Mouse (Mus musculus) forebrain, embryonic 10.5 days (tissue): Measurements from ENCODE around the gene Orai1. TPM values are rescaled to one million over a fixed set of nuclear protein-coding genes. Genes with fewer than 3 reads are reported as not detected.
A peak's percentile ranks its signal among the peaks of the same experiment; 100 is the strongest.

Experiments used
- DNase-seq: peaks from one replicate; pipeline ENCODE4 v3.0.0-alpha.2; 2017; ENCODE audit warnings: low spot score; ENCODE audit errors: extremely low spot score
- H3K27ac ChIP-seq: fragments of 300-500 bp; sonication (generic); 2 replicates; pipeline ENCODE4 v1.5.1; 2016; ENCODE audit warnings: mild to moderate bottlenecking
- H3K27me3 ChIP-seq: fragments of 300-500 bp; sonication (generic); 2 replicates; pipeline ENCODE4 v1.6.1; 2016; ENCODE audit warnings: mild to moderate bottlenecking; ENCODE audit not compliant: poor library complexity, severe bottlenecking
- H3K36me3 ChIP-seq: fragments of 300-500 bp; sonication (generic); replicated peaks from 2 replicates; pipeline ENCODE4 v1.6.1; 2016; ENCODE audit warnings: mild to moderate bottlenecking, moderate library complexity
- H3K4me1 ChIP-seq: fragments of 300-500 bp; sonication (generic); 2 replicates; pipeline ENCODE4 v1.6.1; 2016
- H3K4me3 ChIP-seq: fragments of 300-500 bp; sonication (generic); 2 replicates; pipeline ENCODE4 v1.5.1; 2016; ENCODE audit warnings: mild to moderate bottlenecking, moderate library complexity
- H3K9me3 ChIP-seq: fragments of 300-500 bp; sonication (generic); 2 replicates; pipeline ENCODE4 v1.6.1; 2016; ENCODE audit warnings: mild to moderate bottlenecking, moderate library complexity
- WGBS: fragments of 180-500 bp; shearing (Covaris S2); methylation state at CpG from one replicate; pipeline ENCODE4 v1.1.7; 2016; 5-methylcytosine and 5-hydroxymethylcytosine counted together
- polyA plus RNA-seq: library from polyadenylated mRNA; unstranded; fragments of >200 nt; fragmentation: Nextera tagmentation; extraction: Ambion mirVana; gene quantifications from 2 replicates; pipeline ENCODE4 v1.2.1, GENCODE M21; 2016

Gene Orai1
- polyA plus RNA-seq, 1 experiment from 2014 or later: 6.9 TPM

- Histone ChIP-seq H3K36me3 (peaks cover 5% of the 10 kb centered on the region), H3K4me3 (no peak overlapping the region), H3K4me1 (peaks cover 13% of the 10 kb centered on the region), H3K9me3 (no peaks in the 10 kb centered on the region), H3K27ac (no peak overlapping the region), H3K27me3 (no peaks in the 10 kb centered on the region)
- 96% methylated on average over 6 of the region's 6 CpGs for WGBS
- DNase-seq: no peak
Measured at GRCm38 (mm10) chr5:123024312-123024711, 9.4 kb downstream of the Orai1 start.

GRCm38 (mm10) chr5:123024965-123025573, 10.2 kb downstream of the Orai1 start:
- no peak overlapping the region for H3K4me3 ChIP-seq
- peaks cover 12% of the 10 kb centered on the region for H3K36me3 ChIP-seq
- H3K27me3 ChIP-seq: no peaks in the 10 kb centered on the region
- 85% methylated on average over 9 of the region's 9 CpGs for WGBS
- H3K9me3 ChIP-seq: no peaks in the 10 kb centered on the region
- DNase-seq: no peak
- H3K27ac ChIP-seq: no peak overlapping the region
- peaks cover 6% of the 10 kb centered on the region; the same call in 1 of the 2 replicates for H3K4me1 ChIP-seq

- WGBS: 68% methylated on average over 6 of the region's 6 CpGs
- Histone ChIP-seq H3K27me3 (no peaks in the 10 kb centered on the region), H3K36me3 (peaks cover 21% of the 10 kb centered on the region), H3K4me3 (no peak overlapping the region), H3K27ac (no peak overlapping the region), H3K9me3 (peaks cover 5% of the 10 kb centered on the region; the same call in 1 of the 2 replicates), H3K4me1 (peaks cover 6% of the 10 kb centered on the region; the same call in 1 of the 2 replicates)
- DNase-seq: no peak
Measured at GRCm38 (mm10) chr5:123026414-123026813, 11.5 kb downstream of the Orai1 start.

- peaks cover 31% of the 10 kb centered on the region for H3K36me3 ChIP-seq
- WGBS: 86% methylated on average over 6 of the region's 6 CpGs
- H3K27ac ChIP-seq: no peak overlapping the region
Measured at GRCm38 (mm10) chr5:123027436-123027835, 12.6 kb downstream of the Orai1 start.

GRCm38 (mm10) chr5:123029729-123030128, 14.9 kb downstream of the Orai1 start:
- no peak for DNase-seq
- Histone ChIP-seq H3K36me3 (peaks cover 32% of the 10 kb centered on the region), H3K4me3 (no peak overlapping the region), H3K4me1 (peaks cover 6% of the 10 kb centered on the region; the same call in 1 of the 2 replicates), H3K27ac (no peak overlapping the region), H3K9me3 (peaks cover 8% of the 10 kb centered on the region; the same call in 1 of the 2 replicates), H3K27me3 (no peaks in the 10 kb centered on the region)
- 76% methylated on average over 7 of the region's 7 CpGs for WGBS

More at GRCm38 (mm10) chr5:123027436-123027835, 12.6 kb downstream of the Orai1 start:
- Histone ChIP-seq H3K4me3 (no peak overlapping the region), H3K27me3 (no peaks in the 10 kb centered on the region), H3K9me3 (peaks cover 8% of the 10 kb centered on the region; the same call in 1 of the 2 replicates), H3K4me1 (peaks cover 6% of the 10 kb centered on the region; the same call in 1 of the 2 replicates)
- DNase-seq: no peak

GRCm38 (mm10) chr5:123031312-123031711, 16.4 kb downstream of the Orai1 start:
- Histone ChIP-seq H3K4me1 (peaks cover 8% of the 10 kb centered on the region; the same call in 1 of the 2 replicates), H3K9me3 (peaks cover 8% of the 10 kb centered on the region; the same call in 1 of the 2 replicates), H3K27ac (no peak overlapping the region), H3K27me3 (no peaks in the 10 kb centered on the region), H3K36me3 (peaks cover 32% of the 10 kb centered on the region), H3K4me3 (no peak overlapping the region)
- DNase-seq: no peak
- WGBS: 88% methylated on average over 3 of the region's 3 CpGs

- Histone ChIP-seq H3K27ac (no peak overlapping the region), H3K9me3 (peaks cover 8% of the 10 kb centered on the region; the same call in 1 of the 2 replicates), H3K36me3 (peaks cover 32% of the 10 kb centered on the region), H3K4me1 (peaks cover 6% of the 10 kb centered on the region), H3K27me3 (0 out of 2 replicates have a peak, but pooled peaks cover 3% of the 10 kb centered on the region), H3K4me3 (no peak overlapping the region)
- 78% methylated on average over 7 of the region's 7 CpGs for WGBS
- no peak for DNase-seq
Measured at GRCm38 (mm10) chr5:123033646-123034160, 18.8 kb downstream of the Orai1 start.

- H3K27me3 ChIP-seq: 0 out of 2 replicates have a peak, but pooled peaks cover 3% of the 10 kb centered on the region
- H3K9me3 ChIP-seq: peaks cover 8% of the 10 kb centered on the region; the same call in 1 of the 2 replicates
- DNase-seq: no peak
- H3K36me3 ChIP-seq: peaks cover 20% of the 10 kb centered on the region
- H3K27ac ChIP-seq: no peak overlapping the region
- WGBS: 92% methylated on average over 4 of the region's 4 CpGs
- no peak overlapping the region for H3K4me3 ChIP-seq
- H3K4me1 ChIP-seq: peaks cover 17% of the 10 kb centered on the region
Measured at GRCm38 (mm10) chr5:123035089-123035488, 20.2 kb downstream of the Orai1 start.

GRCm38 (mm10) chr5:123035564-123035963, 20.7 kb downstream of the Orai1 start:
- peaks cover 17% of the 10 kb centered on the region for H3K4me1 ChIP-seq
- 59% methylated on average over 6 of the region's 6 CpGs for WGBS
- H3K36me3 ChIP-seq: peaks cover 17% of the 10 kb centered on the region

GRCm38 (mm10) chr5:123038115-123038514, 23.2 kb downstream of the Orai1 start:
- peaks cover 20% of the 10 kb centered on the region for H3K4me1 ChIP-seq
- H3K27ac ChIP-seq: no peak overlapping the region
- no peaks in the 10 kb centered on the region for H3K36me3 ChIP-seq
- no peaks in the 10 kb centered on the region for H3K9me3 ChIP-seq
- WGBS: 93% methylated on average over 5 of the region's 5 CpGs
- DNase-seq: no peak
- 0 out of 2 replicates have a peak, but pooled peaks cover 3% of the 10 kb centered on the region for H3K27me3 ChIP-seq
- H3K4me3 ChIP-seq: no peak overlapping the region

More at GRCm38 (mm10) chr5:123035564-123035963, 20.7 kb downstream of the Orai1 start:
- Histone ChIP-seq H3K27ac (no peak overlapping the region), H3K4me3 (no peak overlapping the region), H3K9me3 (peaks cover 8% of the 10 kb centered on the region; the same call in 1 of the 2 replicates), H3K27me3 (0 out of 2 replicates have a peak, but pooled peaks cover 3% of the 10 kb centered on the region)
- DNase-seq: no peak

GRCm38 (mm10) chr5:123039120-123039752, 24.4 kb downstream of the Orai1 start:
- Histone ChIP-seq H3K4me3 (peak overlapping the region; percentile 50), H3K36me3 (no peaks in the 10 kb centered on the region), H3K4me1 (peaks cover 20% of the 10 kb centered on the region), H3K27ac (peak overlapping the region; percentile 62; the same call in 1 of the 2 replicates), H3K9me3 (no peaks in the 10 kb centered on the region), H3K27me3 (0 out of 2 replicates have a peak, but pooled peaks cover 3% of the 10 kb centered on the region)
- 4% methylated on average over 25 of the region's 25 CpGs for WGBS
- DNase-seq: peak; percentile 67

- H3K36me3 ChIP-seq: no peaks in the 10 kb centered on the region
- H3K4me3 ChIP-seq: no peak overlapping the region
- no peak for DNase-seq
- H3K27ac ChIP-seq: 0 out of 2 replicates have a peak overlapping the region, but pooled peaks have one; percentile 45
- H3K4me1 ChIP-seq: peaks cover 17% of the 10 kb centered on the region
- H3K9me3 ChIP-seq: no peaks in the 10 kb centered on the region
- H3K27me3 ChIP-seq: 0 out of 2 replicates have a peak, but pooled peaks cover 3% of the 10 kb centered on the region
- 67% methylated on average over 7 of the region's 7 CpGs for WGBS
Measured at GRCm38 (mm10) chr5:123040796-123041195, 25.9 kb downstream of the Orai1 start.
